Mouse (Mus musculus): ENCODE data around the gene Iqcb1. TPM values are rescaled to one million over a fixed set of nuclear protein-coding genes. Genes with fewer than 3 reads are reported as not detected.

The Iqcb1 gene
- polyA plus RNA-seq (2016; fragmentation: Nextera tagmentation; extraction: Ambion mirVana) = 52.4 and 66.8 TPM in 2 replicates

GRCm38 (mm10) chr16:36828054-36828786, at the start of gene Iqcb1:
Iqcb1 (plus strand) TSS chr16:36828385.
- peak; percentile 92 for DNase-seq (ENCODE audit: low spot score)

GRCm38 (mm10) chr16:36784146-36784545, 44.0 kb upstream of the Iqcb1 start:
- no peak for DNase-seq (ENCODE audit: low spot score)
- WGBS = 93% methylated on average over 2 of the region's 2 CpGs
- no peaks in the 10 kb centered on the region for H3K4me1 ChIP-seq (replicated peaks)
- H3K27me3 ChIP-seq (ENCODE audit: insufficient read depth, poor library complexity, severe bottlenecking) = no peaks in the 10 kb centered on the region
- no peaks in the 10 kb centered on the region for H3K36me3 ChIP-seq
- no peak overlapping the region for H3K4me3 ChIP-seq
- no peak overlapping the region for H3K27ac ChIP-seq
- H3K9me3 ChIP-seq = no peaks in the 10 kb centered on the region

More at GRCm38 (mm10) chr16:36828054-36828786, at the start of gene Iqcb1:
- peaks cover 20% of the 10 kb centered on the region for H3K27me3 ChIP-seq (ENCODE audit: insufficient read depth, poor library complexity, severe bottlenecking)
- WGBS = under 1% methylated on average over 64 of the region's 64 CpGs
- peak within 1 kb of the TSS; percentile 93 for H3K27ac ChIP-seq
- peak within 1 kb of the TSS; percentile 85 for H3K4me3 ChIP-seq
- peaks cover 18% of the 10 kb centered on the region; the same call in 1 of the 2 replicates for H3K36me3 ChIP-seq
- peaks cover 16% of the 10 kb centered on the region for H3K4me1 ChIP-seq (replicated peaks)
- H3K9me3 ChIP-seq = no peaks in the 10 kb centered on the region

GRCm38 (mm10) chr16:36784594-36785313, 43.4 kb upstream of the Iqcb1 start, which contains the start of gene Slc15a2:
Slc15a2 (minus strand) TSS chr16:36784962.
- H3K27ac ChIP-seq = no peak within 1 kb of the TSS

GRCm38 (mm10) chr16:36786466-36786865, 41.7 kb upstream of the Iqcb1 start:
- Histone ChIP-seq H3K4me3 (no peak overlapping the region), H3K36me3 (no peaks in the 10 kb centered on the region), H3K4me1 (replicated peaks) (no peaks in the 10 kb centered on the region), H3K27me3 (ENCODE audit: insufficient read depth, poor library complexity, severe bottlenecking) (no peaks in the 10 kb centered on the region), H3K9me3 (no peaks in the 10 kb centered on the region), H3K27ac (no peak overlapping the region)
- WGBS = 90% methylated on average over 7 of the region's 7 CpGs
- no peak for DNase-seq (ENCODE audit: low spot score)

More at GRCm38 (mm10) chr16:36784594-36785313, 43.4 kb upstream of the Iqcb1 start, which contains the start of gene Slc15a2:
- DNase-seq (ENCODE audit: low spot score) = no peak
- Histone ChIP-seq H3K36me3 (no peaks in the 10 kb centered on the region), H3K4me1 (replicated peaks) (no peaks in the 10 kb centered on the region), H3K9me3 (no peaks in the 10 kb centered on the region), H3K27me3 (ENCODE audit: insufficient read depth, poor library complexity, severe bottlenecking) (no peaks in the 10 kb centered on the region), H3K4me3 (no peak within 1 kb of the TSS)
- 80% methylated on average over 10 of the region's 10 CpGs for WGBS

GRCm38 (mm10) chr16:36790166-36790565, 38.0 kb upstream of the Iqcb1 start:
- no peaks in the 10 kb centered on the region for H3K36me3 ChIP-seq
- H3K9me3 ChIP-seq = no peaks in the 10 kb centered on the region
- 88% methylated on average over 4 of the region's 4 CpGs for WGBS

GRCm38 (mm10) chr16:36794976-36795375, 33.2 kb upstream of the Iqcb1 start:
- Histone ChIP-seq H3K9me3 (no peaks in the 10 kb centered on the region), H3K4me1 (replicated peaks) (no peaks in the 10 kb centered on the region), H3K36me3 (no peaks in the 10 kb centered on the region), H3K27ac (no peak overlapping the region), H3K27me3 (ENCODE audit: insufficient read depth, poor library complexity, severe bottlenecking) (no peaks in the 10 kb centered on the region), H3K4me3 (no peak overlapping the region)
- 85% methylated on average over 2 of the region's 2 CpGs for WGBS
- DNase-seq (ENCODE audit: low spot score) = no peak

More at GRCm38 (mm10) chr16:36790166-36790565, 38.0 kb upstream of the Iqcb1 start:
- DNase-seq (ENCODE audit: low spot score) = no peak
- Histone ChIP-seq H3K27ac (no peak overlapping the region), H3K4me1 (replicated peaks) (no peaks in the 10 kb centered on the region), H3K27me3 (ENCODE audit: insufficient read depth, poor library complexity, severe bottlenecking) (no peaks in the 10 kb centered on the region), H3K4me3 (no peak overlapping the region)

- H3K9me3 ChIP-seq = peaks cover 3% of the 10 kb centered on the region
- H3K27ac ChIP-seq = no peak overlapping the region
- H3K4me1 ChIP-seq (replicated peaks) = no peaks in the 10 kb centered on the region
- H3K4me3 ChIP-seq = no peak overlapping the region
- DNase-seq (ENCODE audit: low spot score) = no peak
- H3K36me3 ChIP-seq = no peaks in the 10 kb centered on the region
- H3K27me3 ChIP-seq (ENCODE audit: insufficient read depth, poor library complexity, severe bottlenecking) = no peaks in the 10 kb centered on the region
- 89% methylated on average over 2 of the region's 2 CpGs for WGBS
Measured at GRCm38 (mm10) chr16:36798334-36798733, 29.9 kb upstream of the Iqcb1 start.

- WGBS = 87% methylated on average over 3 of the region's 3 CpGs
- no peak overlapping the region for H3K4me3 ChIP-seq
- H3K4me1 ChIP-seq (replicated peaks) = no peaks in the 10 kb centered on the region
- no peak overlapping the region for H3K27ac ChIP-seq
- no peaks in the 10 kb centered on the region for H3K27me3 ChIP-seq (ENCODE audit: insufficient read depth, poor library complexity, severe bottlenecking)
- peaks cover 3% of the 10 kb centered on the region for H3K9me3 ChIP-seq
- DNase-seq (ENCODE audit: low spot score) = no peak
- no peaks in the 10 kb centered on the region for H3K36me3 ChIP-seq
Measured at GRCm38 (mm10) chr16:36802361-36802760, 25.8 kb upstream of the Iqcb1 start.

- no peaks in the 10 kb centered on the region for H3K27me3 ChIP-seq (ENCODE audit: insufficient read depth, poor library complexity, severe bottlenecking)
- no peak overlapping the region for H3K4me3 ChIP-seq
- 87% methylated on average over 3 of the region's 3 CpGs for WGBS
- DNase-seq (ENCODE audit: low spot score) = no peak
- H3K36me3 ChIP-seq = no peaks in the 10 kb centered on the region
- no peaks in the 10 kb centered on the region for H3K9me3 ChIP-seq
- H3K4me1 ChIP-seq (replicated peaks) = no peaks in the 10 kb centered on the region
- no peak overlapping the region for H3K27ac ChIP-seq
Measured at GRCm38 (mm10) chr16:36808616-36809015, 19.6 kb upstream of the Iqcb1 start.

- H3K4me3 ChIP-seq = no peak overlapping the region
- no peak for DNase-seq (ENCODE audit: low spot score)
- WGBS = 73% methylated on average over 3 of the region's 3 CpGs
Measured at GRCm38 (mm10) chr16:36813680-36814079, 14.5 kb upstream of the Iqcb1 start.

GRCm38 (mm10) chr16:36816916-36817315, 11.3 kb upstream of the Iqcb1 start:
- Histone ChIP-seq H3K27me3 (ENCODE audit: insufficient read depth, poor library complexity, severe bottlenecking) (no peaks in the 10 kb centered on the region), H3K4me1 (replicated peaks) (peaks cover 6% of the 10 kb centered on the region), H3K9me3 (no peaks in the 10 kb centered on the region), H3K4me3 (no peak overlapping the region), H3K27ac (no peak overlapping the region), H3K36me3 (no peaks in the 10 kb centered on the region)
- DNase-seq (ENCODE audit: low spot score) = no peak

More at GRCm38 (mm10) chr16:36813680-36814079, 14.5 kb upstream of the Iqcb1 start:
- no peak overlapping the region for H3K27ac ChIP-seq
- no peaks in the 10 kb centered on the region for H3K27me3 ChIP-seq (ENCODE audit: insufficient read depth, poor library complexity, severe bottlenecking)
- no peaks in the 10 kb centered on the region for H3K9me3 ChIP-seq
- no peaks in the 10 kb centered on the region for H3K36me3 ChIP-seq
- H3K4me1 ChIP-seq (replicated peaks) = no peaks in the 10 kb centered on the region

GRCm38 (mm10) chr16:36817321-36817926, 10.8 kb upstream of the Iqcb1 start:
- DNase-seq (ENCODE audit: low spot score) = peak; percentile 67
- no peak overlapping the region for H3K4me3 ChIP-seq
- 19% methylated on average over 7 of the region's 7 CpGs for WGBS
- no peaks in the 10 kb centered on the region for H3K36me3 ChIP-seq
- peaks cover 7% of the 10 kb centered on the region for H3K4me1 ChIP-seq (replicated peaks)
- no peaks in the 10 kb centered on the region for H3K9me3 ChIP-seq
- H3K27me3 ChIP-seq (ENCODE audit: insufficient read depth, poor library complexity, severe bottlenecking) = no peaks in the 10 kb centered on the region
- no peak overlapping the region for H3K27ac ChIP-seq

GRCm38 (mm10) chr16:36820016-36820415, 8.2 kb upstream of the Iqcb1 start:
- Histone ChIP-seq H3K36me3 (no peaks in the 10 kb centered on the region), H3K4me1 (replicated peaks) (peaks cover 7% of the 10 kb centered on the region), H3K9me3 (no peaks in the 10 kb centered on the region), H3K4me3 (no peak overlapping the region), H3K27me3 (ENCODE audit: insufficient read depth, poor library complexity, severe bottlenecking) (no peaks in the 10 kb centered on the region), H3K27ac (no peak overlapping the region)
- WGBS = 60% methylated on average over 6 of the region's 6 CpGs
- no peak for DNase-seq (ENCODE audit: low spot score)
